Mouse (Mus musculus) brain, embryonic 14.5 days (tissue): ENCODE results near the gene Bend5.

Experiments
- CTCF ChIP-seq: fragments of 200-500 bp; IDR thresholded peaks from 2 replicates; pipeline ENCODE4 v1.5.1; 2012; ENCODE audit warnings: inconsistent platforms, mild to moderate bottlenecking, moderate library complexity, borderline replicate concordance; ENCODE audit not compliant: insufficient read depth, insufficient read length; ENCODE audit errors: extremely low read depth
- POLR2A ChIP-seq: fragments of 200-500 bp; IDR thresholded peaks from 2 replicates; pipeline ENCODE4 v1.6.1; 2012; ENCODE audit warnings: mild to moderate bottlenecking, inconsistent platforms, borderline replicate concordance; ENCODE audit not compliant: poor library complexity, insufficient read depth, insufficient read length, severe bottlenecking; ENCODE audit errors: extremely low read depth

DNA sequence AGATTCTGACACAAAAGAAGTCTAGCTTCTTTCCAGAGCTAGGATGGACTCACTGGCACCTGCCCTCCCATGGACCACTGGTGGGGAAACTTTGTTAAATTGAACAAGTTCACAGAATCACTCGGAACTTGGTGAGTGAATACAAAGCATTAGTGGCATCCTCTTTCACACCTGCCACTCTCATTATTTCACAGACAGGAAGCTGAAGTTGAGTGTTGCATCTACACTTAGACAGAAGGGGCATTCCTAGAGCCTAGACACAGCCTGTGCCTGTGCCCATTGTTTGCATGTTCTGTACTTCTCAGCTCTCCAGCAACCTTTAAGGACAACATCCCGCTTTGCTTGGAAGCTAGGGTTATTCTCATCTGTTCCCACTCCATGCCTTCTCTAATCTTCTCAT is 90.1 kb downstream of the Bend5 start:
- TF ChIP-seq CTCF: no peak
- no peak for TF ChIP-seq POLR2A
